Mouse (Mus musculus) lung, postnatal 36 days (tissue): Measurements from ENCODE around the gene Sgsh.
A peak's percentile ranks its signal among the peaks of the same experiment; 100 is the strongest.

ENCODE experiments used
- DNase-seq: peaks from one replicate; pipeline ENCODE4 v3.0.0; 2022; ENCODE audit warnings: mixed read lengths

Sgsh gene

DNA sequence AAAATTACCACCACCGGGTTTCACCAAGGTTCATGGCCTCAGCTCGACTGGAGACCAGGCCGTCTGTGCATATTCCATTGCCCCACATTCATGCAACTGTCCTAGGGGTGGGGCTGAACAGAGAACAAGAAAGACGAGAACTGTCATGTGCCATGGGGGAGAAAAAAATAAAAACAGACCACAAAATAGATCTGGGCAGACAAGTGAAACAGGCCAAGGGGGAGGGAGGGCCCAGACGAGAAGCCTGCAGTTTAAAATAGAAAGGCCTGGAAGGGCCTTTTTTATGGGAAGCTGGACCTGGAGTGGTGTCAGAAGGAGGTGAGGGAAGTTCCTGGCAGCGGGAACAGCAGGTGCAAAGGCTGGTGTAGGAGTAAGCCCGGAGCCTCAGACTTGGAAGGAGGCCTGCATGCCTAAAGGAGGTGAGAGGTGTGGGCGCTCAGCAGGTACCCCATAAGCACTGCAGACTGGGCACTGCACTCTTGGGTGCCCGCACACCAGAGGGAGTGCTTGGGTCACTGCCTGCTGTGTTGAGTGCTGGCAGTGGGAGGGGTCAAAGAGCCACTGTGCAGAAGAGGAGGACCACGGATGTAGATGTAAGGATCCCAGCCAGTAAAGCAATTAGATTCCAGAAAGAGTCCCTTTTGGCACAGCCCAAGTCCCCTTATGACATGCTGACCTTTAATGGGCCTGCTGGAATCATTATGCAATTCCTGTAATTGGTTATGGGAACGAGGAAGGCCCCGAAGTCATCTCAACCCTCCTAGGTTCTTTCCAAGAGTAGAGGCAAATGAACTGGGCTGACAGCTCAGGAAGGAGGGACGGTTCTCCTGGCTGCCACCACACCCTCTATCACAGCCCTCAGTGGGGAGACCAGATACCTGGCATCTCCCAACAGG is 48.3 kb downstream of the Sgsh start:
- no peak for DNase-seq

DNA sequence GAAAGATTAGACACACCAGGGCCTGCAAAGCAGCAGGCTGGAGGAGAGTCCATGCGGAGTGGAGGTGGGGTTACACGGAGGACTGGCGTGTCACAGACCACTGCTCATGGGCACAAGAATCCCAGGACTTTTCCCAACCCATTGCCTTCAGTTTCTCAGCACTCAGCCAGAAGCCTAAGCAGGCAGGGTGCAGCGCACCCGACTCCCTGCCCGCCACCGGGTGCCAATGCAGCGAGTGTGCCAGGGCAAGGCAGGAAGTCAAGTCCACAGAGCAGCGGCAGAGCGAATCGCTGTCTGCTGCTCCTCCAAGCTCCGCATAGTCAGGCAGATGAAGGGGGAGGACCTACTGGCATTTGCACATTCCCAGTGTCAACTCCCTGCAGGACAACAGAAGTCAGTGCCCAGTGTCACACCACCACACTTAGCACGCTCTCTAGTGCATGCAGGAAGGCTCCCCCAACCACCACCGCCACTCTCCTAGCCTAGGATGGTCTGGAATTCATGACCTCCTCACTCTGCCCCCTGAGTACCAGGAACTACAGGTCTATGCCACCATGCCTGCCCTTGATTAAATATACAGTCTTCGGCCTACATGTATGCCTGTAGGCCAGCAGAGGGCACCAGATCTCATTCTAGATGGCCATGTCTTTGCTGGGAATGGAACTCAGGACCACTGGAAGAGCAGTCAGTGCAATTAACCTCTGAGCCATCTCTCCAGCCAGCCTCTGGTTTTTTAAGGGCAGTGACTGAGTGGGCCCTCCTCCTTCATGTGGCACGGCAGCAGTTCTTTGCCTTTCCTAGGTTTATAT is 50.2 kb downstream of the Sgsh start:
- peak; percentile 65 for DNase-seq

- no peak for DNase-seq
Observed at GRCm38 (mm10) chr11:119300986-119301385, 54.4 kb downstream of the Sgsh start.

- DNase-seq, result no peak
Observed at GRCm38 (mm10) chr11:119300246-119300935, 54.9 kb downstream of the Sgsh start.

DNA sequence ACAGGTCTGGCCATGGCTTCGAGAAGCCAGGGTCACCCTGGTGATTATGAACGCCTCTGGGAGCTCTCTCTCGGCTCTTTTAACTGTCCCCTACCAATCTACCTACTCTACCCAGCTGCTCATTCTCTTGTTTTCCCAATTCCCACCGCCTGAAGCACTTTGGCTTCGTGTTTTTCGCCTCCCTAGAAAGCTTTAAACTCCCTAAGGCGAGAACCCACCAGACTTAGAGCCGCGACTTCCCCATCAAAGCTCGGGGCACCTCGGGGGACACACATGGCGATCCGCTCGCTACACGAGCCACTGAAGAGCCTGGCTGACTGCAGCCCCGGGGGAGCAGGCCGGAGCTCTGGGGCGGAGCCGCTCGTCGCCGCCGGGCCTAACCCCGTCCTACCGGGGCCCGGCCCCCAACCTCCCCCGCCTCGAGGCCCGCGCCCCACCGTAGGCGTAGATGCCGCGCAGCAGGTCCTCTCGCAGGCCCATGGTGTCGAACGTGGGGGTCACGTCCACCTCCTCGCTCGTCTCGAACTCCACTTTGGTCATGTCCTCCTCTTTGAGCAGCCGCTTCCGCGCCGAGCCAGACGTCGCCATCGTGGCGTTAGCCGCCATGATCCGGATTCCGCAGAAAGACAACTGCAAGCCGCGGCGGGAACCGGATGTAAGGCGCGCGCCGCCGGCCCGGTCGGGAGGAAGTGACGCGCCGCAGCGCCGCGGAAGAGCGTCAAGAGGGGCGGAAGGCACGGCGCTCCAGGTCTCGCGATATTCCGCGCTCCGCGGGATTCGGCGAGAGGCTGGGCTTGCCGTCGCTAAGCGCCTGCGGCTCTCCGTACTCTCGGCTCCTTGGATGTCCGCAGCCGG is 55.7 kb downstream of the Sgsh start, which contains the start of gene Eif4a3:
Eif4a3 (minus strand) TSS at position 699 of the 855 bp plus-strand sequence.
- peak; percentile 96 for DNase-seq

DNA sequence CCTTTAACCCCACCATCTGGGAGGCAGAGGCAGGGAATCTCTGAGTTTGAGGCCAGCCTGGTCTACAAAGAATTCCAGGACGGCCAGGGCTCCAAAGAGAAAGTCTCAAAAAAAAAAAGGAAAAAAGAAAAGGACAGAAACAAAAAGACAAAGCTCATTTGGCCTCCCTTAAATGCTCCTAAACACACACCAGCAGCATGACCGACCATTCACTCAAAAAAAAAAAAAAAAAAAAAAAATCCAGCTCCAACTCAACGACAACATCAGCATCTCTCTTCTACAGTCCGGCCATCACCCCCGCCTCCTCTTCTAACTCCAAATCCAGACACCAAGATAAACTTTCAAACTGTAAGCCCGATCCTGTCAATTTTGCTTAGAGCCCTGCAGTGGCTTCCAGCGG is 56.4 kb downstream of the Sgsh start:
- no peak for DNase-seq

GRCm38 (mm10) chr11:119297996-119298395 is 57.3 kb downstream of the Sgsh start:
- no peak for DNase-seq
